Mouse (Mus musculus) retina, embryonic 14.5 days (tissue): ENCODE results near the gene Ccdc194.

Experiments used
- DNase-seq: peaks from one replicate; pipeline ENCODE4 v3.0.0-alpha.2; 2015; ENCODE audit warnings: low spot score

Ccdc194 gene

GRCm38 (mm10) chr8:71525226-71526050, at the start of gene Ccdc194:
Gene Ccdc194, minus strand, starts transcription at chr8:71525711.
- no peak for DNase-seq

GRCm38 (mm10) chr8:71575020-71575419, 49.5 kb upstream of the Ccdc194 start:
- no peak for DNase-seq

GRCm38 (mm10) chr8:71574426-71574825, 48.9 kb upstream of the Ccdc194 start:
- DNase-seq, result no peak

GRCm38 (mm10) chr8:71572847-71573633, 47.5 kb upstream of the Ccdc194 start:
- no peak for DNase-seq

- no peak for DNase-seq
These were observed 46.6 kb upstream of the Ccdc194 start for GRCm38 (mm10) chr8:71572077-71572476.

GRCm38 (mm10) chr8:71570291-71570954, 44.9 kb upstream of the Ccdc194 start:
- peak; percentile 96 for DNase-seq

- DNase-seq, result peak; percentile 94
These were observed 44.1 kb upstream of the Ccdc194 start for GRCm38 (mm10) chr8:71569366-71570290.

GRCm38 (mm10) chr8:71568941-71569340, 43.4 kb upstream of the Ccdc194 start:
- DNase-seq, result no peak

GRCm38 (mm10) chr8:71568387-71568937, 43.0 kb upstream of the Ccdc194 start, which contains the start of gene Slc27a1:
Gene Slc27a1, plus strand, starts transcription at chr8:71568882.
- no peak for DNase-seq

GRCm38 (mm10) chr8:71567587-71567986, 42.1 kb upstream of the Ccdc194 start:
- no peak for DNase-seq

- DNase-seq, result no peak
These were observed 41.0 kb upstream of the Ccdc194 start, which contains the start of gene Nxnl1 for GRCm38 (mm10) chr8:71566501-71566900. Gene Nxnl1, minus strand, starts transcription at chr8:71566601.

GRCm38 (mm10) chr8:71563992-71564391, 38.5 kb upstream of the Ccdc194 start:
- DNase-seq, result no peak

- peak; percentile 73 for DNase-seq
These were observed 37.2 kb upstream of the Ccdc194 start for GRCm38 (mm10) chr8:71562751-71563150.

- peak; percentile 84 for DNase-seq
These were observed 35.9 kb upstream of the Ccdc194 start for GRCm38 (mm10) chr8:71561401-71561800.

GRCm38 (mm10) chr8:71560765-71561164, 35.3 kb upstream of the Ccdc194 start:
- DNase-seq, result no peak

GRCm38 (mm10) chr8:71560071-71560470, 34.6 kb upstream of the Ccdc194 start:
- DNase-seq, result no peak

GRCm38 (mm10) chr8:71558958-71559690, 33.6 kb upstream of the Ccdc194 start:
- DNase-seq, result peak; percentile 66

GRCm38 (mm10) chr8:71558071-71558957, 32.8 kb upstream of the Ccdc194 start, which contains the start of gene Tmem221:
Gene Tmem221, minus strand, starts transcription at chr8:71558871.
- no peak for DNase-seq

GRCm38 (mm10) chr8:71554644-71555043, 29.1 kb upstream of the Ccdc194 start:
- no peak for DNase-seq
